ENCODE assay signal across 8 mouse cellular contexts in genomic region chr11:118354636-118355191, GRCm38 (mm10). TPM values are rescaled to one million over a fixed set of nuclear protein-coding genes. Genes with fewer than 3 reads are reported as not detected.
DNase-seq lines count a peak whose midpoint lies in the region; ATAC-seq and TF ChIP-seq lines count a peak whose summit lies in the region.

No protein-coding gene starts in this region.

- TF ChIP-seq CTCF in hindbrain, postnatal 0 days (IDR thresholded peaks at IDR 0.05; ENCODE audit: low read depth), result no peak

- peak overlapping the region; percentile 84 for H3K4me3 ChIP-seq in forebrain, embryonic 16.5 days (replicated peaks; ENCODE audit: low read length)
- H3K4me3 ChIP-seq in hindbrain, postnatal 0 days (ENCODE audit: low read length), result peak overlapping the region; percentile 87

- H3K4me2 ChIP-seq in forebrain, embryonic 16.5 days (ENCODE audit: low read length), result peak overlapping the region; percentile 87
- H3K4me2 ChIP-seq in hindbrain, postnatal 0 days (ENCODE audit: low read depth, low read length), result peak overlapping the region; percentile 96

- ATAC-seq in frontal cortex, adult (ENCODE audit: low TSS enrichment), result 0 out of 2 replicates have a peak, but pooled peaks have one; percentile 22
- ATAC-seq in forebrain, embryonic 16.5 days, result peak; percentile 47
- ATAC-seq in hindbrain, postnatal 0 days, result peak; percentile 34

- no peaks in the 10 kb centered on the region for H3K9me3 ChIP-seq in forebrain, embryonic 16.5 days (ENCODE audit: control insufficient read depth, low read length)
- H3K9me3 ChIP-seq in hindbrain, postnatal 0 days (ENCODE audit: low read length), result no peaks in the 10 kb centered on the region

- peak overlapping the region; percentile 89 for H3K27ac ChIP-seq in forebrain, embryonic 16.5 days (ENCODE audit: low read length)
- peak overlapping the region; percentile 92 for H3K27ac ChIP-seq in hindbrain, postnatal 0 days

- H3K27me3 ChIP-seq in forebrain, embryonic 16.5 days (replicated peaks; ENCODE audit: control insufficient read depth, insufficient read depth, low read length), result no peaks in the 10 kb centered on the region
- H3K27me3 ChIP-seq in hindbrain, postnatal 0 days (ENCODE audit: insufficient read depth, low read length), result no peaks in the 10 kb centered on the region

- H3K9ac ChIP-seq in forebrain, embryonic 16.5 days (replicated peaks; ENCODE audit: low read depth, low read length), result peak overlapping the region; percentile 95
- H3K9ac ChIP-seq in hindbrain, postnatal 0 days (replicated peaks; ENCODE audit: low read length), result peak overlapping the region; percentile 95

- no peak for DNase-seq in frontal cortex, postnatal 25 days (ENCODE audit: low spot score in 2 of 2)
- DNase-seq in urinary bladder, adult 2 months (ENCODE audit: low spot score), result peak; percentile 46
- no peak for DNase-seq in urinary bladder, postnatal 10 days (ENCODE audit: low spot score)
- peak; percentile 42 for DNase-seq in hindbrain, postnatal 0 days (ENCODE audit: low spot score)
- DNase-seq in lung, postnatal 10 days, result peak; percentile 73
- DNase-seq in testis, postnatal 10 days (ENCODE audit: low spot score), result peak; percentile 73

- peaks cover 36% of the 10 kb centered on the region for H3K4me1 ChIP-seq in forebrain, embryonic 16.5 days (replicated peaks; ENCODE audit: control insufficient read depth, insufficient read depth, low read length)
- H3K4me1 ChIP-seq in hindbrain, postnatal 0 days (ENCODE audit: insufficient read depth, low read length), result peaks cover 23% of the 10 kb centered on the region

- WGBS in forebrain, embryonic 16.5 days, result under 1% methylated on average over 45 of the region's 47 CpGs
- 2% methylated on average over 34 of the region's 47 CpGs for WGBS in hindbrain, postnatal 0 days

- H3K36me3 ChIP-seq in forebrain, embryonic 16.5 days (ENCODE audit: control insufficient read depth, insufficient read depth), result no peaks in the 10 kb centered on the region
- no peaks in the 10 kb centered on the region for H3K36me3 ChIP-seq in hindbrain, postnatal 0 days (ENCODE audit: insufficient read depth, low read length)

RNA-seq across cellular contexts. Expression of gene Timp2, which starts 0.8 kb away (rescaled TPM):
- polyA plus RNA-seq in urinary bladder, adult 2 months (2012; rRNA removed), result 600 and 646 TPM in 2 replicates
- 79.8 and 79.9 TPM in 2 replicates for polyA plus RNA-seq in forebrain, embryonic 16.5 days (2015; fragmentation: Nextera tagmentation; extraction: Ambion mirVana)
- total RNA-seq in hindbrain, postnatal 0 days (2014; rRNA removed), result 164 and 170 TPM in 2 replicates
- polyA plus RNA-seq in hindbrain, postnatal 0 days (2015; fragmentation: Nextera tagmentation; extraction: Ambion mirVana), result 102 and 118 TPM in 2 replicates

RNA-seq across cellular contexts. Expression of gene Cep295nl, which starts 12.4 kb away (rescaled TPM):
- 1.3 and 2.3 TPM in 2 replicates for polyA plus RNA-seq in urinary bladder, adult 2 months (2012; rRNA removed)
- 0.14 and 0.35 TPM in 2 replicates for polyA plus RNA-seq in forebrain, embryonic 16.5 days (2015; fragmentation: Nextera tagmentation; extraction: Ambion mirVana)
- 0.31 and 1.2 TPM in 2 replicates for total RNA-seq in hindbrain, postnatal 0 days (2014; rRNA removed)
- polyA plus RNA-seq in hindbrain, postnatal 0 days (2015; fragmentation: Nextera tagmentation; extraction: Ambion mirVana), result 0.20 and 0.47 TPM in 2 replicates

RNA-seq across cellular contexts. Expression of gene Lgals3bp, which starts 47.2 kb away (rescaled TPM):
- 154 and 187 TPM in 2 replicates for polyA plus RNA-seq in urinary bladder, adult 2 months (2012; rRNA removed)
- 2.7 and 2.8 TPM in 2 replicates for polyA plus RNA-seq in forebrain, embryonic 16.5 days (2015; fragmentation: Nextera tagmentation; extraction: Ambion mirVana)
- total RNA-seq in hindbrain, postnatal 0 days (2014; rRNA removed), result 25.5 and 30.6 TPM in 2 replicates
- polyA plus RNA-seq in hindbrain, postnatal 0 days (2015; fragmentation: Nextera tagmentation; extraction: Ambion mirVana), result 15.4 and 18.5 TPM in 2 replicates

Comparison
In these comparisons a context has a peak if more than half of its experiments do, and no peak if none do; other contexts are left out.
1. DNase-seq: peak in urinary bladder, adult 2 months (single experiment), hindbrain, postnatal 0 days (single experiment), lung, postnatal 10 days (single experiment) and testis, postnatal 10 days (single experiment); none in frontal cortex, postnatal 25 days (0 of 2) and urinary bladder, postnatal 10 days (single experiment).
2. Peak in every context shown above with its lines, with median percentiles within 50 percentile points of each other: ATAC-seq.